Mouse (Mus musculus): ENCODE results near the gene Tpst1. TPM values are rescaled to one million over a fixed set of nuclear protein-coding genes. Genes with fewer than 3 reads are reported as not detected.

Gene Tpst1
- total RNA-seq, 2 experiments from 2014 or later = 6.9 to 8.3 TPM

DNA sequence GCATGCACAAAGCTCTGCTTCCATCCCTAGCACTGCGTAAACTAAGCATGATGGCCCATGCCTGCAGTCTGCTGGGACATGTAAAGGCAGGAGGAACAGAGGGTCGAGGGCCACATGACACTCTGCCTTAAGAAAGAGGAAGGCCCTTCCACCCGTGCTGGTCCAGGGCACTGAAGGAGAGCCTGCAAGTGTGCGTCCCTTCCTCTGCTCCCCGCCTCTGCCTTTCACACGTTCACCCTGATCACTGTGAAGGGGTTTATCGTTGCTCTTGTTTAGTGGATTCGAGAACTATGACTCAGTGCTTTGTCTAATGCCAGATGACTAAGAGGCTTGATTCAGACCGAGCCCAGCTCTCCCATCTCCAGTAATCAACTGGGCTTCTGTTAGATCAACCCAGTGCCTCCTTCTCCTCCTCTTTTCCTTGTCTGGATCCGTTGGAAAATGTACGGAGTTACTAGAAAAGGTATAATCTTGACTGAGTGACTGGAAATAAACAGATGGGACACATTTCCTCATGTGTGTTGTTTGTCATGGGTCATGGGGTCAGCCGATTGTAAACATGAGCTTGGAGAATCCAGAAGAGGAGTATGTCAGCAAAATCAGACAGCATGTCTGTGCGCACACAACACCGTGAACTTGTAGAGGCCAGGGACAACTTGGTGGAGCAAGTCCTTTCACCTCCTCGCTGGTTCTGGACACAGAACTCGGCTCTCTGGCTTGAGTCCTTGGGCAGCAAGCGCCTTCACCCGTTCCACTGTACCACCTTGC is 16.7 kb downstream of the Tpst1 start:
- DNase-seq = peak; percentile 54 to 59

DNA sequence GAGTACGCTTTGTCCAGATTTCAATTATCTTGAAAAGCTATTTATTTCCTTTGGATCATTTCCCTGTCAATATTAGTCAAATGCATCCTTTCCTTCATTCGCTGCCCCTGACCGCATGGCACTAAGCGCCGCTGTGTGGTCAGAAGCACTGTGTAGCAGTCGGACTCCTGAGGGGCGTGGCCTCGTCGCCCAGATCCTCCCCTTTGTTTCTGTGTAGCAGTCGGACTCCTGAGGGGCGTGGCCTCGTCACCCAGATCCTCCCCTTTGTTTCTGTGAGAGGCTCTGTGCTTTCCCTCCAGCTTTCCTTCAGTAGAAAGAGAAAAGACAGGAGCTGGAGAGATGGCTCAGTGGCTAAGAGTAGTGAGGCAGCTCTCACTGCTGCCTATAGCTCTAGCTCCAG is 23.6 kb downstream of the Tpst1 start:
- DNase-seq = no peak

GRCm38 (mm10) chr5:130097837-130098236 is 24.7 kb downstream of the Tpst1 start:
- no peak for DNase-seq

- DNase-seq = no peak
These were observed 28.6 kb downstream of the Tpst1 start for GRCm38 (mm10) chr5:130101724-130102123.

DNA sequence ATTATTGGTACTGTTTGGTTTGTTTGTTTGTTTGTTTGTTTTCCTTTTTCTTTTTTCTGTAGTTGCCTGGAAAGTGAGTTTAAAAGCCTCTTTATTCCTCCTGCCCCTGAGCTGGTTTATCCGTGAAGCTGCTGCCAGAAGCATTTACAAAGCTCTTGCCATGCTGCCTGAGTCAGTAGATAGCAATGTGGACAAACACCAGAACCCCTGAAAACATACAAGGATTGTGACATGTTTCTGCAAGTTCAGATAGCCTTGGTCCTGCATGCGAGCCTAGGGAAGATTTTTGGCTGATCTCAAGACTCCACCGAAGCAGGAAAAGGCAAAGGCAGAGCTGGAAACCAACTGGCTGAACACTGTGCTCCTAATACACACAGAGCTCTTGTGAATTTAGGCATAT is 36.2 kb downstream of the Tpst1 start:
- DNase-seq = peak in 1 of 2 experiments; percentile 32

GRCm38 (mm10) chr5:130110632-130111464 is 37.7 kb downstream of the Tpst1 start:
- DNase-seq = no peak

DNA sequence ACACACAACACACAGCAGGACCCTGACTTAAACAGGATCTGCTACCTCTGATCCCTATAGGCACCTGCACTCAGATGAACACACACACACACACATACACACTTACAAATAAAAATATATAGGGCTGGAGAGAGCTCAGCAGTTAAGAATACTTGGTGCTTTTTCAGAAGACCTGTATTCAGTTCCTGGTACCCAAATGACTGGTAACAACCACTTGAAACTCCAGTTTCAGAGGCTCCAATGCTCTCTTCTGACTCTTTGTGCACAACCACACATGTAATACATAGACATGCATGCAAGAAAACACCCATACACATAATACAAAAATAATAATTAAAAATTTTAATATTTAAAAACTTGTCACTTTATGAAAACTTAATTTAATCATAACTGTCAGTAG is 39.5 kb downstream of the Tpst1 start:
- no peak for DNase-seq

GRCm38 (mm10) chr5:130116116-130116515 is 43.0 kb downstream of the Tpst1 start:
- no peak for DNase-seq

DNA sequence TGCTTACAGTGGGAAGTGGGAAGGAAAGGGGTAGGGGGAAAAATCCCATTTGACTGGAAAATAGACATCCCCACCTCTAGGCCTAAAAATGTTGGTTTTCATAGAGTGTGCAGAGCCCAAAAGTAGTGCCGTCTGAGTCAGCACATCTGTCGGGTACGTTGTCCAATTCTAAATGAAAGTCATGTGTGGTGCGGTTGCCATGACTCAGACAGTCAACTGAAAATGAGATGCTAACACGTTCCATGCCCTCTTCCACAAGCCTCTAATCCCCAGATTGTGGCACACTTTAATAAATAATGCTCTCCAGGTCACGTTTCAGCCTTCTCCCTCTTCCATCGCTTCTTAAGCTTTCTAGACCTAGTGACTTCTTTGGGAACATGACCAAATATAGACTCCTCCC is 43.7 kb downstream of the Tpst1 start:
- no peak for DNase-seq

DNA sequence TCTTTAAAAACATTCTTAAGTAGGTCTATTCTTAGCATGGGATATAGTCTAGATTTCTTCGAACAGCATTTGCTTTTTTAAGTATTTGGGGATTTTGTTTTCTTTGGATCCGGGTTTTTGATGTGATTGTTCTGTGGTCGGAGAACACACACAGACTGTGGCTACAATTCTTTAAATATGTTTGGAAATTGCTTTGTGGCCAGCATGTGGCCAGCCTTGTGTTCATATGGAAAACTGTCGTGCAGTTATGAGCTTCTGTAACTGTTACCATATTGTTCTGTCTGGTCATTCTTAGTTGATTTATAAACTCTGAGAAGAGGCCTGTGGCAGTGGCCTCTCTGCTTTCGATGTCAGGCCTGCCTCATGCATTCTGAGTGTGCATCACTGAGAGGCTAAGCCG is 44.8 kb downstream of the Tpst1 start:
- DNase-seq = no peak

- no peak for DNase-seq
These were observed 46.1 kb downstream of the Tpst1 start for GRCm38 (mm10) chr5:130119236-130119635.

DNA sequence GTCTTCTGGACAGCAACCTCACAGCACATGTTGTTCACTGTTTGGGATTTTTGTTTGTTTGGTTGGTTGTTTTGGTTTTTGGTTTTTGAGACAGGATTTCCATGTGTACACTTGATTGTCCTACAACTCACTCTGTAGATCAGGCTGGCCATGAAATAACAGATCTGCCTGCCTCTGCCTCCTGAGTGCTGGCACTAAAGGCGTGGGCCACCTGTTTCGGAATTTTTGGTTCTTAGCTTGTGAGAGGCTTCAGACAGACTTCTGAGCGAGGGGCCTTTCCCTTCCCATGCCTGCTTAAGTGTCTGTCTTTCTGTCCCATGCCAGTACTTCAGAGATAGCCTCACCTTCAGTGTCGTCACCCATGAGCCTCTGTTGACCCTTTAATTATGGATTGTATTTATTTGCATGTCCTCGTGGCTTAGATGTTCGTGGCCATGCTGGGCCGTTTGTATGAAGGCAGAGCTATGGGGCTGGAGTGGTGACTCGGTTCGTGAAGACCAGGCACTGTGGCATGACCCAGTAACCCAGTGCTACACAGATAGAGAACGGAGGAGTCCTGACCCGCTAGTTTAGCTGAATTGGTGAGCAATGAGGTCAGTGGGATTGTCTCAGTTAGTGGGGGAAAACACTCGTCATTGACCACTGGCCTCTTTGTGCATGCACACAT is 47.1 kb downstream of the Tpst1 start:
- DNase-seq = no peak

DNA sequence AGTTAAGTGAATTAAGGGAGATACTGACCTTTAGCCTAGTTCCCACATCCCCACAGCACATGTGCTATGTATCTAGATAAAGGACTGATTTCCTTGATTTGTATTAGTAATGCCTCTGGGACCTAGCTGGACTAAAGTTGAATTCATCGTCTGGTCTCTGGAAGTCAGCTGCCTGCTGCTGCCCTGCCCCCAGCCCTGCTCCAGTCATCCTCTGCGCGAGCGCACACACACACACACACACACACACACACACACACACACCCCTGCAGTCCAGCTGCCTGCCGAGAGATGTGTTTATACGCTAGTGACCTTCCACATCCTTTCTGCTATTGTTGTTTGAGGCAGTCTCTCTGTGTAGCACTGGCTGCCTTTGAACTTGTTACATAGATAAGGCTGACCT is 47.8 kb downstream of the Tpst1 start:
- peak; percentile 57 to 80 for DNase-seq

GRCm38 (mm10) chr5:130122355-130122754 is 49.2 kb downstream of the Tpst1 start:
- DNase-seq = no peak

DNA sequence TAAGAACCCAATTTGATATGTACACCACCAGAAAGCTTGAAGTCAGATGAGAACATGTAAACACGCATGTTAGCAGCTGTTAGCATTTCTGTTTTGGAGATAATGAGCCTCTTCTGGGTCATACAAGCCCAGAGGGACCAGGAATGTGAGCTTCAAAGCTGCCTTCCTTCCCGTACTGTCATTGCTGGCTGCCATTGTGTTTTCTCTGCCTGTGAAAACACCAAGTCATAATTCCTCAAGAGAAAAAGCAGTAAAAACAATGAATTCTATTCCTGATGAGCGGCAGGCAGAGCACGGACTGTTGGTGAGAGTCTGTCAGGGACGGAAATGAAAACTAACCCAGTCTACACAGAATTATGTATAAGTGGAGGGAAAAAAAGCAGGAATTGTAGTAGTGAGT is 51.1 kb downstream of the Tpst1 start:
- DNase-seq = peak in 1 of 2 experiments; percentile 46

- no peak for DNase-seq
These were observed 55.8 kb downstream of the Tpst1 start for GRCm38 (mm10) chr5:130128686-130129523.

GRCm38 (mm10) chr5:130129524-130129793 is 56.3 kb downstream of the Tpst1 start:
- no peak for DNase-seq

GRCm38 (mm10) chr5:130136597-130136996 is 63.5 kb downstream of the Tpst1 start:
- DNase-seq = no peak

DNA sequence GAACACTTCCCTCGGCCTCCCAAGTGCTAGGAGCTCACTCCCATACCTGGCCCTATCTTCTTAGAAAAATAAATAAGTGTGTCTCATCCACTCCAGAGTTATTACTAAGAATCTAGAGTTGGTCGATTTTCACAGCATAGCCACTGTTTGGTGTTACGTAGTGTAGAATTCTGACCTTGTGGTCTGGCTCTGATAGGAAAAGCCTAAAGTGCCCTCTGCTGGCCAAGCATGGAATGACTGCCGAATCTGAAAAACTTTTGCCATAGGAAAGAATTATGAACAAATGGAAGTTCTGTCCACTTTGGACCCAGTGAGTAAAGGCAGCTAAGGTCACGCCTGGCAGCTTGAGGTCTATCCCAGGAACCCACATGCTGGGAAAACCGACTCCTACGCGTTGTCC is 66.3 kb downstream of the Tpst1 start:
- peak; percentile 78 to 95 for DNase-seq

DNA sequence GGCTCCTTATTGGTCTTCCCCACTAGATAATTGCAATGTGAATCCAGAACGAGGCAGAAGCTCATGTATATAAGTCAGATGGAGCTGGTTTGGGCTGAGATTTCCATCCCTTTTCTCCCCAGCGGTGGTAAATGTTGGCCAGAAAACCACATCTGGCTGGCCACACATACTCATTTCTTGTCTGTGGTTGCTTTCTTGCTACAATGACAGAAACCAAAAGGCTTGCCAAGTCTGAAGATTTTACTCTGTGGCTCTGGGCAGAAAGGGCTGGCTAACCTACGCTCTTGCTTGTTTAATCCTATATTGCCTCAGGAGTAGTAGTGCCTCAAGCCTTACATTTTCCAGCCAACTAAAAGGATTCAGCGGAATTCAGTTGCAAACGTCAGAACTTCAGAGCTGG is 68.0 kb downstream of the Tpst1 start:
- DNase-seq = no peak

DNA sequence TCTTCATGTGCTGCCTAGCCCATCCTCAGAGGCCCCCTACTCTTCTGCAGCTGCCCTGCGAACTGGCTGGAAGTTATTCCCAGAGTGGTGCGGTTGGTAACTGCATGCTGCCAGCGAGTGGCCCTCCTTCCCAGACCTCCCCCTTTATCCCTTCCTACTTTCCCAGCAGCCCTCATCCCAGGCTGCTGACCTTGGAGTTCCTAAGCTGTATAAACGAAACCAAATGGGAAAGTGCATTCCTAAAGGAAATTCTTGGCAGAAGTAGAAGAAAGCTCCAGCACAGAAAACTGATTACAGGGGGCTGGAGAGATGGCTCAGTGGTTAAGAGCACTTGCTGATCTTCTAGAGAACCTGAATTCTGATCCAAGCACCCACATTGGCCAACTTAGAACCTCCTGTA is 68.9 kb downstream of the Tpst1 start:
- peak in 1 of 2 experiments; percentile 28 for DNase-seq

GRCm38 (mm10) chr5:130143101-130143500 is 70.0 kb downstream of the Tpst1 start:
- no peak for DNase-seq
